Mouse (Mus musculus): ENCODE results near the gene Tfpt. TPM values are rescaled to one million over a fixed set of nuclear protein-coding genes. Genes with fewer than 3 reads are reported as not detected.

Tfpt gene
- 17.2 and 18.1 TPM in 2 replicates for polyA plus RNA-seq (2012; rRNA removed)

DNA sequence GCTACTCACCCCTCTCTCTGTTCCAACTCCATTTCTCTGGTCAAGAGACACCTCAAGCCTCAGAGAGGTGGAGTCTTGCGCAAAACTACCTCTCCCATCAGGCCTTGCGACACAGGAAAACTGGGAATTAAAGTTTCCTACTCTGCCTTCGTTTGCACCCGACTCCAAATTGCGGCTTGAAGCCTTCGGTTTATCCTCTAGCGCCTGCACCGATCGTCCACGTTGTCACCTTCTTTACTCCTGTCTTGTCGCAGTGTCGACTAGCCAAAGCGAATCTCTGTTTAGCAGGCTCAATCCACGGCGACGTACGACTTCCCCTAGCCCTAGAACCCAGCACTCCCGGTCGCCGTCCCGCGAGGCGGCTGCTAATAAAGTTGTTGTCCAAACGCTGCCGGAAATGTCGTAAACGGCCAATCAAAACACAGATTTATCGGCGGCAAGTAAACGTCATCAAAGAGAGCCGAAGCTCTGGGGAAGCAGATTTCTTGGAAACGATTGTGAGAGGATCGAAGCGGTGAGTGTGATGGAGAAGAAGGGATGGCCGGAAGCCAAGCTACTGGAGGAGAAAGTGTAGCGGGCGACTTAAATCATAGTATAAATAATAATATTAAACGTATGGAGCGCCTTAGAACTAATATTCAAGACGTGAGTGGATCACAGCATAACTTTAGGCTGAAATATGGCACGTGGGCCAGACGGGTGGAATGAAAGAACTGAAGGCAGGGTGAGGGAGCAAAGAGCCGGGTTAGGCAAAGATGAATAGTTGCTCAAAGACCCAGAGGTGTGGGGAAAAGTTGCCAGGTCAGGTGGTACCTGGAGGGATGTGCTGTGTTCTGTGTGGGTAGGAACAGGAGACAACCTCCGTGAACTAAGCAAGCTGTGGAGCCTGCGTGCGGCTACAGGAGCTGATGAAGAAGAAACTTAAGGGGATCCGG is at the start of gene Tfpt, which contains the start of gene Prpf31:
Gene Tfpt (minus strand): TSS at position 387 of the 935 bp plus-strand sequence.
Gene Prpf31 (plus strand): TSS at position 443 of the 935 bp plus-strand sequence.
- Histone ChIP-seq H3K4me1 (ENCODE audit: control insufficient read depth, insufficient read depth, low read length) (peaks cover 14% of the 10 kb centered on the region), H3K27me3 (ENCODE audit: control insufficient read depth, insufficient read depth, low read length) (no peaks in the 10 kb centered on the region), H3K4me3 (ENCODE audit: control insufficient read depth, low read depth, low read length) (peak within 1 kb of the TSS; percentile 100), H3K36me3 (ENCODE audit: control insufficient read depth, insufficient read depth, low read length) (peaks cover 1% of the 10 kb centered on the region; the same call in 1 of the 2 replicates), H3K27ac (ENCODE audit: control insufficient read depth, insufficient read depth, low read depth, low read length) (peak within 1 kb of the TSS; percentile 92)
- no peak for TF ChIP-seq CTCF (IDR thresholded peaks at IDR 0.05; ENCODE audit: control insufficient read depth, insufficient read depth, insufficient replicate concordance, low read depth, low read length)
- TF ChIP-seq POLR2A (IDR thresholded peaks at IDR 0.05; ENCODE audit: control insufficient read depth, low read depth, low read length) = peak; percentile 61

GRCm38 (mm10) chr7:3677342-3677741 is 47.6 kb upstream of the Tfpt start, which contains the start of gene Tmc4:
Gene Tmc4 (minus strand): TSS chr7:3677553.
- Histone ChIP-seq H3K27ac (ENCODE audit: control insufficient read depth, insufficient read depth, low read depth, low read length) (no peak within 1 kb of the TSS), H3K36me3 (ENCODE audit: control insufficient read depth, insufficient read depth, low read length) (no peaks in the 10 kb centered on the region), H3K4me1 (ENCODE audit: control insufficient read depth, insufficient read depth, low read length) (no peaks in the 10 kb centered on the region), H3K4me3 (ENCODE audit: control insufficient read depth, low read depth, low read length) (no peak within 1 kb of the TSS), H3K27me3 (ENCODE audit: control insufficient read depth, insufficient read depth, low read length) (no peaks in the 10 kb centered on the region)
- TF ChIP-seq POLR2A (IDR thresholded peaks at IDR 0.05; ENCODE audit: control insufficient read depth, low read depth, low read length) = no peak
- no peak for TF ChIP-seq CTCF (IDR thresholded peaks at IDR 0.05; ENCODE audit: control insufficient read depth, insufficient read depth, insufficient replicate concordance, low read depth, low read length)

DNA sequence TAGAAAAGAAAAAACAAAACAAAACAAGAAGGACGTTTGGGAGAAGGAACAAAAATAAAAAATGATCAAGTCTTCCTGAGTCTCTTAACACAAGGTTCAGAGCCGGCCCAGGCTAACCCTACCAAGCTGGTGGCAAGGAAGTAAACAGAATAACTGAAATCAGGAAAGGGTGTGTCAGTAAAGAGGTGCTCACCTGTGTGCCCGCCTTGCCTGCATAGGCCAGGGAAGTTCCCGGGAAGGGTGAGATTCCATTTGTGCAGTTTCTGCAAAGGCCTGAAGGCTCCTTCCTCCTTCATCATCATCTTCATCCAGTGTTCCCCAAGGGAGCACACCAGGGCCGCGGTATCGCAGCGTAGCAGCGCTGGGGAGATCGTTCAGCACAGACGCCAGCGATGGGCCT is 46.6 kb upstream of the Tfpt start:
- Histone ChIP-seq H3K27me3 (ENCODE audit: control insufficient read depth, insufficient read depth, low read length) (no peaks in the 10 kb centered on the region), H3K4me1 (ENCODE audit: control insufficient read depth, insufficient read depth, low read length) (peaks cover 4% of the 10 kb centered on the region), H3K27ac (ENCODE audit: control insufficient read depth, insufficient read depth, low read depth, low read length) (no peak overlapping the region), H3K4me3 (ENCODE audit: control insufficient read depth, low read depth, low read length) (no peak overlapping the region), H3K36me3 (ENCODE audit: control insufficient read depth, insufficient read depth, low read length) (no peaks in the 10 kb centered on the region)
- TF ChIP-seq POLR2A (IDR thresholded peaks at IDR 0.05; ENCODE audit: control insufficient read depth, low read depth, low read length) (no peak), CTCF (IDR thresholded peaks at IDR 0.05; ENCODE audit: control insufficient read depth, insufficient read depth, insufficient replicate concordance, low read depth, low read length) (no peak)

DNA sequence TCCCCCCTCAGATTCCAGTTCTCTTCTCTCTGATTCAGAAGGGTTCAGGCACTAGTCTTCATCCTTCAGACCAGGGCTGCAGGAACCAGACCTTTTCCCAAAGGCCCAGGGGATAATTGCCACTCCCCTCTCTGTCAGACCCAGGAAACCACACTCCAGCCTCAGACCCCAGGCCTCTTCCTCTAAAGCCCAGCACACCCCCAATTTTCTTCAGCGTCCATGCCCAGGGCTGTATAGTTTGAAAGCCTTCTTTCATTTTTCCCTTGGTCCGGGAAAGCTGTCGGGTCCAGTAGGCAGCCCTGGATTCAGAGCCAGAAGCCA is 45.5 kb upstream of the Tfpt start:
- Histone ChIP-seq H3K27ac (ENCODE audit: control insufficient read depth, insufficient read depth, low read depth, low read length) (no peak overlapping the region), H3K4me1 (ENCODE audit: control insufficient read depth, insufficient read depth, low read length) (peaks cover 8% of the 10 kb centered on the region), H3K4me3 (ENCODE audit: control insufficient read depth, low read depth, low read length) (no peak overlapping the region), H3K36me3 (ENCODE audit: control insufficient read depth, insufficient read depth, low read length) (no peaks in the 10 kb centered on the region), H3K27me3 (ENCODE audit: control insufficient read depth, insufficient read depth, low read length) (no peaks in the 10 kb centered on the region)
- TF ChIP-seq CTCF (IDR thresholded peaks at IDR 0.05; ENCODE audit: control insufficient read depth, insufficient read depth, insufficient replicate concordance, low read depth, low read length) (no peak), POLR2A (IDR thresholded peaks at IDR 0.05; ENCODE audit: control insufficient read depth, low read depth, low read length) (no peak)

- Histone ChIP-seq H3K4me1 (ENCODE audit: control insufficient read depth, insufficient read depth, low read length) (peaks cover 8% of the 10 kb centered on the region), H3K27ac (ENCODE audit: control insufficient read depth, insufficient read depth, low read depth, low read length) (no peak overlapping the region), H3K4me3 (ENCODE audit: control insufficient read depth, low read depth, low read length) (no peak overlapping the region), H3K36me3 (ENCODE audit: control insufficient read depth, insufficient read depth, low read length) (no peaks in the 10 kb centered on the region), H3K27me3 (ENCODE audit: control insufficient read depth, insufficient read depth, low read length) (no peaks in the 10 kb centered on the region)
- TF ChIP-seq POLR2A (IDR thresholded peaks at IDR 0.05; ENCODE audit: control insufficient read depth, low read depth, low read length) (no peak), CTCF (IDR thresholded peaks at IDR 0.05; ENCODE audit: control insufficient read depth, insufficient read depth, insufficient replicate concordance, low read depth, low read length) (peak; percentile 84; the same call in 1 of the 2 replicates)
Observed at GRCm38 (mm10) chr7:3674507-3675227, 44.9 kb upstream of the Tfpt start.

DNA sequence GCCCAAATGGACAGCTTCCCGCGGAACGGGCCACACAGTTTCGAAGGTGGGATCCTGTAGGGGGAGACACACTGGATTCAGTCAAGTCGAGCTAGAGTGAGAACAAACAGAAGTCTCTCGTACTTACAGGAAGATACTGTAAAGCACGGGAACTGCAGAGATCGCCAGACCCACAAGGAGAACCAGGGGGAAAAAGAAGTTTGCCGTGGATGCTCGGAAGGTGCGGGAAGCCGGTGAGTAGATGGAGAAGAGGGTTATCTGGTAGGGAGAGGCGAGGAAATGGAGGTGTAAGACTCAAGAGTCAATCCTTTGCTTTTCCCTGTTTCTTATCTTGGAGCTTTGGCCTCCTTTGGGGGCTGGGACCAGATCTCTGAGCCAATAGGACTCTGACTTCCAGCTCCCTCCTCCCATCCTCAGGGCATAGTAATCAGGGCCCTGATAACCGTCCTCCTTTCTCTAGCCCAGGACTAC is 37.2 kb upstream of the Tfpt start:
- no peaks in the 10 kb centered on the region for H3K27me3 ChIP-seq (ENCODE audit: control insufficient read depth, insufficient read depth, low read length)
- TF ChIP-seq CTCF (IDR thresholded peaks at IDR 0.05; ENCODE audit: control insufficient read depth, insufficient read depth, insufficient replicate concordance, low read depth, low read length) = no peak
- no peak for TF ChIP-seq POLR2A (IDR thresholded peaks at IDR 0.05; ENCODE audit: control insufficient read depth, low read depth, low read length)
- no peak overlapping the region for H3K27ac ChIP-seq (ENCODE audit: control insufficient read depth, insufficient read depth, low read depth, low read length)
- peak overlapping the region; percentile 6 for H3K4me3 ChIP-seq (ENCODE audit: control insufficient read depth, low read depth, low read length)
- no peaks in the 10 kb centered on the region for H3K36me3 ChIP-seq (ENCODE audit: control insufficient read depth, insufficient read depth, low read length)
- H3K4me1 ChIP-seq (ENCODE audit: control insufficient read depth, insufficient read depth, low read length) = peaks cover 21% of the 10 kb centered on the region
